Mouse (Mus musculus) testis, adult 2 months (tissue): ENCODE results near the gene Lrrc9.

Source experiments
- CTCF ChIP-seq: fragments of 200-500 bp; IDR thresholded peaks from 2 replicates; pipeline ENCODE4 v1.5.1; 2012; ENCODE audit warnings: low read depth, mild to moderate bottlenecking, inconsistent platforms, low read length, moderate library complexity; ENCODE audit not compliant: control insufficient read depth, insufficient read depth, insufficient replicate concordance
- POLR2A ChIP-seq: fragments of 200-500 bp; IDR thresholded peaks from 2 replicates; pipeline ENCODE4 v1.6.1; 2012; ENCODE audit warnings: low read depth, mild to moderate bottlenecking, inconsistent platforms, low read length, moderate library complexity; ENCODE audit not compliant: control insufficient read depth

GRCm38 (mm10) chr12:72433241-72433865, 8.3 kb upstream of the Lrrc9 start:
- TF ChIP-seq CTCF (no peak), POLR2A (no peak)
